Mouse (Mus musculus) CH12.LX (cell line): ENCODE results near the gene Vwa3a. TPM values are rescaled to one million over a fixed set of nuclear protein-coding genes. Genes with fewer than 3 reads are reported as not detected.

Source experiments
- DNase-seq: peaks from one replicate; pipeline ENCODE4 v3.0.0-alpha.2; 2013; ENCODE audit errors: extremely low read depth
- H3K27ac ChIP-seq: 2 replicates; pipeline ENCODE4 v1.5.1; 2012; ENCODE audit warnings: low read depth, mild to moderate bottlenecking, control low read depth, moderate library complexity; ENCODE audit not compliant: insufficient read depth
- H3K27me3 ChIP-seq: replicated peaks from 2 replicates; pipeline ENCODE3; 2012; ENCODE audit warnings: inconsistent platforms
- H3K36me3 ChIP-seq, 2 experiments: replicated peaks in 1 of 2; 2 replicates each; pipeline versions ENCODE3 to v1.6.1; 2012; ENCODE audit warnings: inconsistent platforms in 1 of 2, low read length in 1 of 2, mild to moderate bottlenecking in 1 of 2, mixed read lengths in 1 of 2, moderate library complexity in 1 of 2; ENCODE audit not compliant: control insufficient read depth in 1 of 2, insufficient read depth in 1 of 2
- H3K4me1 ChIP-seq, 2 experiments: 2 replicates each; pipeline ENCODE4 v1.6.1; 2012; ENCODE audit warnings: inconsistent platforms in 1 of 2, moderate library complexity in 1 of 2; ENCODE audit not compliant: insufficient read depth in 2 of 2, control insufficient read depth in 1 of 2
- H3K4me2 ChIP-seq: 2 replicates; pipeline ENCODE4 v1.6.1; 2012; ENCODE audit warnings: low read depth, mild to moderate bottlenecking, control low read depth; ENCODE audit not compliant: poor library complexity, insufficient read depth, severe bottlenecking
- H3K4me3 ChIP-seq, 3 experiments: fragments of 150-350 bp in 1 of 3; sonication (generic) in 1 of 3; replicated peaks in 1 of 3; 2 replicates each; pipeline versions ENCODE3 to v1.5.1; 2011 to 2012; ENCODE audit warnings: low read depth in 2 of 3, low read length in 2 of 3, mild to moderate bottlenecking in 2 of 3, moderate library complexity in 2 of 3, control low read depth in 1 of 3, improper control_type of control experiment in 1 of 3, inconsistent platforms in 1 of 3, mixed read lengths in 1 of 3; ENCODE audit not compliant: poor library complexity in 1 of 3
- H3K79me2 ChIP-seq: replicated peaks from 2 replicates; pipeline ENCODE4 v1.6.1; 2012; ENCODE audit warnings: mild to moderate bottlenecking, moderate library complexity; ENCODE audit not compliant: control insufficient read depth, poor library complexity, insufficient read depth, severe bottlenecking; ENCODE audit errors: extremely low read depth
- H3K9ac ChIP-seq: 2 replicates; pipeline ENCODE4 v1.6.1; 2012; ENCODE audit warnings: low read depth, mild to moderate bottlenecking, control low read depth, moderate library complexity; ENCODE audit not compliant: insufficient read depth
- H3K9me3 ChIP-seq: replicated peaks from 2 replicates; pipeline ENCODE3; 2012; ENCODE audit warnings: low read length, inconsistent platforms, mixed read lengths
- CHD1 ChIP-seq: IDR thresholded peaks from 2 replicates; pipeline ENCODE4 v1.6.1; 2012; ENCODE audit warnings: low read depth, low read length, improper control_type of control experiment, inconsistent platforms
- E2F4 ChIP-seq: IDR thresholded peaks from 2 replicates; pipeline ENCODE4 v1.6.1; 2011; ENCODE audit warnings: low read depth, low read length, improper control_type of control experiment; ENCODE audit not compliant: insufficient replicate concordance
- EP300 ChIP-seq: IDR thresholded peaks from 2 replicates; pipeline ENCODE4 v1.6.1; 2011; ENCODE audit warnings: low read length, improper control_type of control experiment
- GABPA ChIP-seq: IDR thresholded peaks from 2 replicates; pipeline ENCODE4 v1.6.1; 2012; ENCODE audit warnings: low read depth, low read length, improper control_type of control experiment, inconsistent platforms; ENCODE audit not compliant: insufficient replicate concordance
- JUN ChIP-seq: IDR thresholded peaks from 2 replicates; pipeline ENCODE4 v1.6.1; 2011; ENCODE audit warnings: low read depth, mild to moderate bottlenecking, low read length, improper control_type of control experiment, moderate library complexity; ENCODE audit not compliant: insufficient read depth
- JUND ChIP-seq: conservative IDR thresholded peaks from 2 replicates; pipeline ENCODE4 v1.6.1; 2011; ENCODE audit warnings: low read depth, low read length, improper control_type of control experiment
- MAFK ChIP-seq: IDR thresholded peaks from 2 replicates; pipeline ENCODE4 v1.6.1; 2011; ENCODE audit warnings: low read length, improper control_type of control experiment; ENCODE audit not compliant: insufficient replicate concordance
- MAZ ChIP-seq: IDR thresholded peaks from 2 replicates; pipeline ENCODE4 v1.6.1; 2012; ENCODE audit warnings: low read depth, mild to moderate bottlenecking, inconsistent platforms, low read length, improper control_type of control experiment, moderate library complexity
- MXI1 ChIP-seq: IDR thresholded peaks from 2 replicates; pipeline ENCODE4 v1.6.1; 2011; ENCODE audit warnings: mild to moderate bottlenecking, low read depth, low read length, improper control_type of control experiment
- NRF1 ChIP-seq: IDR thresholded peaks from 2 replicates; pipeline ENCODE4 v1.6.1; 2014; ENCODE audit warnings: low read depth, mild to moderate bottlenecking, inconsistent platforms, low read length, improper control_type of control experiment, moderate library complexity
- POLR2A ChIP-seq: IDR thresholded peaks from 2 replicates; pipeline ENCODE4 v1.6.1; 2011; ENCODE audit warnings: low read depth, mild to moderate bottlenecking, improper control_type of control experiment, low read length
- RAD21 ChIP-seq: IDR thresholded peaks from 2 replicates; pipeline ENCODE4 v1.6.1; 2011; ENCODE audit warnings: low read depth, mild to moderate bottlenecking, low read length, improper control_type of control experiment, moderate library complexity
- RCOR1 ChIP-seq: conservative IDR thresholded peaks from 2 replicates; pipeline ENCODE4 v1.6.1; 2012; ENCODE audit warnings: low read depth, mild to moderate bottlenecking, inconsistent platforms, low read length, improper control_type of control experiment
- TCF12 ChIP-seq: IDR thresholded peaks from 2 replicates; pipeline ENCODE4 v1.6.1; 2014; ENCODE audit warnings: low read depth, mild to moderate bottlenecking, inconsistent platforms, low read length, improper control_type of control experiment
- UBTF ChIP-seq: IDR thresholded peaks from 2 replicates; pipeline ENCODE4 v1.6.1; 2012; ENCODE audit warnings: low read depth, mild to moderate bottlenecking, inconsistent platforms, low read length, improper control_type of control experiment, moderate library complexity
- USF1 ChIP-seq: IDR thresholded peaks from 2 replicates; pipeline ENCODE4 v1.6.1; 2014; ENCODE audit warnings: low read depth, mild to moderate bottlenecking, inconsistent platforms, low read length, improper control_type of control experiment
- ZC3H11A ChIP-seq: IDR thresholded peaks from 2 replicates; pipeline ENCODE4 v1.6.1; 2012; ENCODE audit warnings: low read depth, mild to moderate bottlenecking, inconsistent platforms, low read length, improper control_type of control experiment
- ZMIZ1 ChIP-seq: IDR thresholded peaks from 2 replicates; pipeline ENCODE4 v1.6.1; 2012; ENCODE audit warnings: low read depth, mild to moderate bottlenecking, inconsistent platforms, low read length, improper control_type of control experiment
- ZNF384 ChIP-seq: IDR thresholded peaks from 2 replicates; pipeline ENCODE4 v1.6.1; 2012; ENCODE audit warnings: low read depth, low read length, improper control_type of control experiment, inconsistent platforms
- dilution Hi-C: fragments of 300-500 bp; cut with MboI; formaldehyde crosslinking; loops from 2 replicates; pipeline ENCODE4 v1.14.3; 2020; ENCODE audit warnings: low sequenced_read_pairs; ENCODE audit not compliant: extremely low pct_unique_long_range_greater_than_20kb, extremely low pct_ligation_motif_present
- in situ Hi-C: fragments of 300-500 bp; cut with MboI; formaldehyde crosslinking; loops from 3 replicates; pipeline ENCODE4 v1.14.3; 2019; ENCODE audit warnings: low sequenced_read_pairs, low pct_ligation_motif_present, low pct_unique_long_range_greater_than_20kb, mixed read lengths
- polyA plus RNA-seq: library from polyadenylated mRNA; unstranded; fragments of >175 nt; gene quantifications from 2 replicates; pipeline ENCODE4 v1.2.1, GENCODE M21; 2012; ENCODE audit warnings: low read depth; ENCODE audit not compliant: insufficient read length
- total RNA-seq, 2 experiments: library from RNA; depleted of rRNA; stranded (reverse); fragments of 300-350 nt in 1 of 2; fragments of >200 nt in 1 of 2; gene quantifications; 2 replicates each; pipeline ENCODE4 v1.2.3; 2012 to 2014

The Vwa3a gene
- total and polyA plus RNA-seq, 3 experiments: not detected

GRCm38 (mm10) chr7:120754671-120755070, 15.6 kb downstream of the Vwa3a start (continued):
- TF ChIP-seq UBTF: no peak

- Histone ChIP-seq H3K36me3 (no peaks in the 10 kb centered on the region), H3K4me3 (no peak overlapping the region), H3K27ac (no peak overlapping the region), H3K9ac (no peak overlapping the region), H3K4me1 (no peaks in the 10 kb centered on the region), H3K4me2 (no peak overlapping the region), H3K27me3 (peaks cover 16% of the 10 kb centered on the region), H3K79me2 (no peaks in the 10 kb centered on the region), H3K9me3 (no peaks in the 10 kb centered on the region)
- no peak for DNase-seq
- no peak for TF ChIP-seq JUN
- no peak for TF ChIP-seq POLR2A
- TF ChIP-seq ZMIZ1: no peak
- no peak for TF ChIP-seq E2F4
- TF ChIP-seq MAZ: no peak
- no peak for TF ChIP-seq EP300
- dilution Hi-C loops: no loop called here
- in situ Hi-C loops: loop anchor here (5.0 kb wide), 1 partner anchor 35 kb away; no protein-coding TSS in a partner anchor
Measured at GRCm38 (mm10) chr7:120767369-120767768, 28.3 kb downstream of the Vwa3a start.

- H3K4me2 ChIP-seq: no peak overlapping the region
- no peaks in the 10 kb centered on the region for H3K36me3 ChIP-seq
- peaks cover 22% of the 10 kb centered on the region for H3K27me3 ChIP-seq
- no peaks in the 10 kb centered on the region for H3K4me1 ChIP-seq
- in situ Hi-C loops: no loop called here
- TF ChIP-seq GABPA (no peak), RCOR1 (no peak), POLR2A (no peak), UBTF (no peak), ZNF384 (no peak), ZMIZ1 (no peak), USF1 (no peak), RAD21 (no peak), MXI1 (no peak), E2F4 (no peak), ZC3H11A (no peak), JUND (no peak), NRF1 (no peak), CHD1 (no peak), TCF12 (no peak), MAFK (no peak)
- H3K4me3 ChIP-seq: no peak overlapping the region
- no peaks in the 10 kb centered on the region for H3K9me3 ChIP-seq
- dilution Hi-C loops: no loop called here
- H3K9ac ChIP-seq: no peak overlapping the region
- no peaks in the 10 kb centered on the region for H3K79me2 ChIP-seq
- H3K27ac ChIP-seq: no peak overlapping the region
- DNase-seq: no peak
Measured at GRCm38 (mm10) chr7:120771389-120771788, 32.3 kb downstream of the Vwa3a start.
